Mouse (Mus musculus) lung, postnatal 0 days (tissue): ENCODE measurements around the gene Ntpcr. TPM values are rescaled to one million over a fixed set of nuclear protein-coding genes. Genes with fewer than 3 reads are reported as not detected.

Experiments used
- ATAC-seq: fragments of 200-750 bp; cut with Nextera tagmentation; 2 replicates; pipeline ENCODE4 v1.8.0; 2017; ENCODE audit warnings: moderate library complexity
- DNase-seq: peaks from one replicate; pipeline ENCODE4 v3.0.0-alpha.2; 2016; ENCODE audit warnings: low spot score
- H3K27ac ChIP-seq: fragments of 300-500 bp; sonication (generic); 2 replicates; pipeline ENCODE4 v1.5.1; 2014; ENCODE audit warnings: antibody characterized with exemption, mild to moderate bottlenecking, low read length, mixed read lengths
- H3K27me3 ChIP-seq: fragments of 300-500 bp; sonication (generic); replicated peaks from 2 replicates; pipeline ENCODE4 v1.6.1; 2014; ENCODE audit warnings: low read length, mixed read lengths; ENCODE audit not compliant: insufficient read depth
- H3K36me3 ChIP-seq: fragments of 300-500 bp; sonication (generic); 2 replicates; pipeline ENCODE4 v1.6.1; 2014; ENCODE audit warnings: low read length, mixed read lengths; ENCODE audit not compliant: insufficient read depth
- H3K4me1 ChIP-seq: fragments of 300-500 bp; sonication (generic); 2 replicates; pipeline ENCODE4 v1.6.1; 2014; ENCODE audit warnings: antibody characterized with exemption, low read depth, low read length, mixed read lengths; ENCODE audit not compliant: insufficient read depth
- H3K4me2 ChIP-seq: fragments of 300-500 bp; sonication (generic); replicated peaks from 2 replicates; pipeline ENCODE4 v1.6.1; 2014; ENCODE audit warnings: low read depth, mild to moderate bottlenecking, low read length, moderate library complexity, mixed read lengths
- H3K4me3 ChIP-seq: fragments of 300-500 bp; sonication (generic); 2 replicates; pipeline ENCODE4 v1.5.1; 2014; ENCODE audit warnings: low read depth, low read length
- H3K9ac ChIP-seq: fragments of 300-500 bp; sonication (generic); replicated peaks from 2 replicates; pipeline ENCODE4 v1.6.1; 2014; ENCODE audit warnings: low read depth, mild to moderate bottlenecking
- H3K9me3 ChIP-seq: fragments of 300-500 bp; sonication (generic); 2 replicates; pipeline ENCODE4 v1.6.1; 2016; ENCODE audit warnings: low read length, mixed read lengths
- CTCF ChIP-seq: IDR thresholded peaks from 2 replicates; pipeline ENCODE4 v1.5.1; 2016; ENCODE audit warnings: antibody characterized with exemption, mild to moderate bottlenecking
- EP300 ChIP-seq: IDR thresholded peaks from 2 replicates; pipeline ENCODE4 v1.6.1; 2016; ENCODE audit warnings: antibody characterized with exemption, mild to moderate bottlenecking, control low read depth
- WGBS: fragments of 180-500 bp; shearing (Covaris S2); extraction: QIAGEN DNeasy Blood & Tissue Kit; methylation state at CpG from one replicate; pipeline ENCODE4 v1.1.7; 2014; 5-methylcytosine and 5-hydroxymethylcytosine counted together
- polyA plus RNA-seq: library from polyadenylated mRNA; unstranded; fragments of >200 nt; fragmentation: Nextera tagmentation; extraction: Ambion mirVana; gene quantifications from 2 replicates; pipeline ENCODE4 v1.2.1, GENCODE M21; 2015

Ntpcr gene
- polyA plus RNA-seq, 1 experiment from 2014 or later: 31.2 TPM

DNA sequence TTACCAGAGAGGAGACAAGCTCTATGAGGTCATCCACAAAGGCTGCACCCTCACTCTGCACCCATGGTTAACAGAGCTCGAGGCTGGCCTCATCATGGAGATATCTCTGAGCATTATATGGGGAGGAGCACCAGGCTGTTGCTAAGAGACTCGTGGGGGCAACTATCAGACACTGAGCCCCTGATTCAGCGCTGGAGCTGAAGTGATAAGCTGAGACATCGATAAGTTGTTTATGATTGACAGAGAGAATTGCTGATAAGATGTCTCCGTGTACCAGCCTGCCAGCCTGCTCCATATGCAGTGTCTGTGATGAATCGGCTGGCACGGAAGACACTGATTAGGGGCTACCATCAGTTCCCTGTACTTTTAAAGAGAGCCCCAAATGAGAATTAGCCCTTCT, 57.1 kb downstream of the Ntpcr start:
- Histone ChIP-seq H3K4me2 (no peak overlapping the region), H3K9ac (no peak overlapping the region), H3K4me3 (no peak overlapping the region), H3K27me3 (no peaks in the 10 kb centered on the region), H3K9me3 (no peaks in the 10 kb centered on the region), H3K36me3 (no peaks in the 10 kb centered on the region), H3K27ac (no peak overlapping the region), H3K4me1 (no peaks in the 10 kb centered on the region)
- TF ChIP-seq EP300 (no peak), CTCF (no peak)
- 46% methylated on average over 7 of the region's 7 CpGs for WGBS
- ATAC-seq: no peak
- no peak for DNase-seq

DNA sequence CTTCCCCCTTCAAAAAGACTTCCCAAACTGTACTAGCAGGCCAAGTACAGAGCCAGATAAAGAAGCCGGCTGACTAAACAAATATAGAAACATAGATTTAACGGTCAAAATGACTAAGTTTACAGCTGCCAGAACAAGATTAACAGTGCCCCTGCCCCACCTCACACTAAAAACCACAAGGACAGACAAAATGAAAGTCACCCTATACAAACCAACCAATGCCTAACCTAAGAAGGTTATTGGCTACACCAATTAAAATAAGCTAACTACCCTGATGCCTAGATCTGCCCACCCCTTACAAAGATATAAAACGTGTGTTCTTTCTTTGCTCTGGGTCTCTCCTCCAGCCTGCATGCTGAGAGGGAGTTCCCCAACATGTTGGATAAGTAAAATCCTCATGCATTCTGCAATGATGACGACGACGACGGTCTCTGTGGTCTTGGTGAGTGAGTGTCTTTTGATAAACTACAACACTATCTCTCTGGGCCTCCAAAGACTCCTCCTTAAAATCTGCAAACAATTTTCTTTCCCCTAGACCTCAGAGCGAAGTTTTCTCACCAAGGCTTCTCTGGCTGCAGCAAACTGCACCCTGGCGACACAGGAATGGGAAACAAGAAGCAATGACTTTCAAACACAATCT, 63.2 kb downstream of the Ntpcr start:
- DNase-seq (no peak), ATAC-seq (no peak)
- no peak overlapping the region for H3K4me3 ChIP-seq
- H3K4me1 ChIP-seq: no peaks in the 10 kb centered on the region
- WGBS: 44% methylated on average over 9 of the region's 9 CpGs
- H3K27ac ChIP-seq: no peak overlapping the region
- no peaks in the 10 kb centered on the region for H3K27me3 ChIP-seq
- no peaks in the 10 kb centered on the region for H3K36me3 ChIP-seq
- H3K9ac ChIP-seq: no peak overlapping the region
- H3K4me2 ChIP-seq: no peak overlapping the region
- TF ChIP-seq CTCF (no peak), EP300 (no peak)
- H3K9me3 ChIP-seq: no peaks in the 10 kb centered on the region

DNA sequence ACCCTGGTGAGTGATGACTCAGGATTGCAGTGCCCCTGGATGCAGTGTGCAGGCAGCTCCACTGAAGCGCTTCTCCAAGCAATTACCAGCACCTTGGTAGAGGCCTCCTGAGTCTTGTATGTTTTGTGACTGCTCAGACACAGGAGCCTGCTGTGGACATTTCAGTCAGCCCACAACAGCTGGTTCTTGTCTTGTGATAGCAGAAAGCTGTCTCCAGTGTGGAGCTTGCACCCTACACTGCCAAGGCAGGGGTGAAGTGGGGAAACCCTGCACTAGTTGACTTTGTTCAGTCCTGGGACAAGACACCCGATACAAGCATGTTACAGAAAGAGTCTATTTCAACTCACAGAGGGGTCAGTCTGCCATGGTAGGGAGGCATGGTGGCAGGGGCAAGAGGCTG, 65.6 kb downstream of the Ntpcr start:
- Histone ChIP-seq H3K36me3 (no peaks in the 10 kb centered on the region), H3K9me3 (no peaks in the 10 kb centered on the region), H3K27me3 (no peaks in the 10 kb centered on the region), H3K4me2 (no peak overlapping the region), H3K4me3 (no peak overlapping the region), H3K4me1 (no peaks in the 10 kb centered on the region), H3K27ac (no peak overlapping the region), H3K9ac (no peak overlapping the region)
- ATAC-seq (peak; percentile 75), DNase-seq (peak; percentile 69)
- TF ChIP-seq EP300 (no peak), CTCF (no peak)
- WGBS: 64% methylated on average over 2 of the region's 2 CpGs

DNA sequence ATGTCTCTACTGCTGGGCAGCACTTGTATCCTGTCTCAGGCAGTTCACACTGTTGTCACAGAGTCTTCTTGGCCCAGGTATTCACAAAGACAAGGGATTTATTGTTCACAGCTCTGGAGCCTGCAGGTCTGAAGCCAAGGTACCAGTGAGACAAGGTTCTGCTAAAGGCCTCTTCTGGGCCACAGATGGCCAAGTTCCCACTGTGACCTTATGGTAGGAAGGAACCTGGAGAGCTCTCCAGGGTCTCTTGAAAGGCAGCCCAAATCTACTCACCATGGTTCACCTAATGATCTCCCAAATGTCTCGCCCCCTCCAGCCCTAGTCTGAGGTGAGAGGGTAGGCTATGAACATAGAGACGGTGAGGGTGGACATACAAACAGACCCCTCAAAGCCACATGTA, 67.2 kb downstream of the Ntpcr start:
- DNase-seq: no peak
- Histone ChIP-seq H3K27me3 (no peaks in the 10 kb centered on the region), H3K36me3 (no peaks in the 10 kb centered on the region), H3K4me2 (no peak overlapping the region), H3K4me3 (no peak overlapping the region), H3K9ac (no peak overlapping the region), H3K9me3 (no peaks in the 10 kb centered on the region), H3K4me1 (no peaks in the 10 kb centered on the region), H3K27ac (no peak overlapping the region)
- ATAC-seq: no peak
- TF ChIP-seq CTCF (no peak), EP300 (no peak)
- 90% methylated on average over 2 of the region's 2 CpGs for WGBS

Other genes starting within 250 kb of the Ntpcr start
- 9.4 and 11.1 TPM in 2 replicates for gene Sipa1l2, start 160.2 kb upstream of the Ntpcr start, polyA plus RNA-seq
- 3.6 and 3.7 TPM in 2 replicates for gene Map10, start 60.1 kb upstream of the Ntpcr start, polyA plus RNA-seq
- 0.18 and 0.31 TPM in 2 replicates for gene Pcnx2, start 168.4 kb downstream of the Ntpcr start, polyA plus RNA-seq
- gene Map3k21, start 180.5 kb downstream of the Ntpcr start, polyA plus RNA-seq: 0.74 and 0.76 TPM in 2 replicates